Mouse (Mus musculus): ENCODE measurements at regions not wholly inside any gene's neighbourhood (a gene's known extent, or its start where the extent isn't known, plus 50 kb on each side); places are given as distances from the start of the nearest gene placed in this dataset.
A peak's percentile ranks its signal among the peaks of the same experiment; 100 is the strongest.

DNA sequence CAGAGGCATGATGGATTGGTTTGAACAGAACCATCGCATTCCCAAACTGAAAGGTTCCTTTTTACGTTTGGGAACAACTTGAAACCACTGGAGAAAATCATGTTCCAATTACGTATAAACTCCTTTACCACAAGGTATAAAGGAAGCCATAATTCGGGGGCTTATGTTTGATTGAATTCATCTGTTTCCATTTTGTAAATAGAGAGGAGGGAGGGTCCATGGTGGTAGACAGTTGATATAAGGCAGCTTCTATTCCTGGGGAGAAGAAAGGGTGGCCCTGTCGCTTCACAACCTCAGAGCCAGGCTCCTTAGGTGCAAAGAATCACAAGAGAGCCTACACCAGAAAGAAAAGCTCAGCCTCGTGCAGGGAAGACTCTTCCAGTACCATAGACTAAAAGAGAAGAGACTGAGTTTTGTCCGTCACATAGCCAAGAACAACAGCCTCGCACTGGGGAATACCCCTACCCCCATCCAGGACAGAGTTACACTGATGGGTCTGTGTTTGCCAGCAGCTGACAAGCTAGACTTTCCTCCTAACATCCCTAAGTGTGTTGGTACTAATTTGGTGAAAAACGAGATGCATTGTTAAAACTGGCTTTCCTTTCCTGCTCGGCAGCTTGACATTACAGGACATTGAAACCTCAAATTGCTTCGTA, 125.6 kb upstream of the Bmper start:
- H3K4me1 ChIP-seq (replicated peaks; ENCODE audit: insufficient read depth, low read length): no peaks in the 10 kb centered on the region
- no peak overlapping the region for H3K4me3 ChIP-seq (replicated peaks; ENCODE audit: low read depth, low read length)
- no peaks in the 10 kb centered on the region for H3K27me3 ChIP-seq (ENCODE audit: insufficient read depth, low read length)
- no peak for TF ChIP-seq CTCF (IDR thresholded peaks at IDR 0.05; ENCODE audit: low read depth)
- ATAC-seq (replicated peaks; ENCODE audit: low FRiP score, low read depth) (no peak), DNase-seq (ENCODE audit: low spot score) (no peak)
- H3K9me3 ChIP-seq (replicated peaks; ENCODE audit: low read length): no peaks in the 10 kb centered on the region
- no peak overlapping the region for H3K9ac ChIP-seq (ENCODE audit: low read depth, low read length)
- no peaks in the 10 kb centered on the region for H3K36me3 ChIP-seq (ENCODE audit: insufficient read depth, low read length)
- no peak overlapping the region for H3K4me2 ChIP-seq (ENCODE audit: low read length)
- H3K27ac ChIP-seq: no peak overlapping the region
- 54% methylated on average over 11 of the region's 11 CpGs for WGBS

DNA sequence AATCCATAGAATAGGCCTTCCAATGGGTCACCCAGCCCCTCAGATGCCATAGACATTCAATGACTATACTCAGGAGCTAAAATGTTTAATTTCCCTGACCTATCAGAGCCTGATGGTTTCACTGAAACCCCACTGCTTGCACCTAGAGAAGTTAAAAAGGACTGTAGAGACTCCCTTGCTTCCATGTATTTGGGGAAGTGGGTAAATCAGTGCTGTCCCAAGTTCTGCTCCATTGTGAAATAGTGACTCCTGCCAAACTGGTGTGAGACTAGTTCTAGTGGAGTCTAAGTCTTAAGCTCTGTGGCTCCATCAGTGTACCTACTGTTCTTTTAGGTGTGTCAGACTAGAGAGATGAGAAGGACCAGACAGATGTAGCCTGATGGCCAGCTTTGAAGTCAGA, 121.3 kb upstream of the Bmper start:
- no peak overlapping the region for H3K27ac ChIP-seq
- no peaks in the 10 kb centered on the region for H3K4me1 ChIP-seq (replicated peaks; ENCODE audit: insufficient read depth, low read length)
- H3K9me3 ChIP-seq (replicated peaks; ENCODE audit: low read length): no peaks in the 10 kb centered on the region
- no peaks in the 10 kb centered on the region for H3K27me3 ChIP-seq (ENCODE audit: insufficient read depth, low read length)
- no peak overlapping the region for H3K4me2 ChIP-seq (ENCODE audit: low read length)
- no peaks in the 10 kb centered on the region for H3K36me3 ChIP-seq (ENCODE audit: insufficient read depth, low read length)
- H3K9ac ChIP-seq (ENCODE audit: low read depth, low read length): no peak overlapping the region
- ATAC-seq (replicated peaks; ENCODE audit: low FRiP score, low read depth): no peak
- no peak overlapping the region for H3K4me3 ChIP-seq (replicated peaks; ENCODE audit: low read depth, low read length)
- DNase-seq (ENCODE audit: low spot score): no peak
- no peak for TF ChIP-seq CTCF (IDR thresholded peaks at IDR 0.05; ENCODE audit: low read depth)

GRCm38 (mm10) chr9:23101990-23102796, 120.7 kb upstream of the Bmper start:
- no peak overlapping the region for H3K9ac ChIP-seq (ENCODE audit: low read depth, low read length)
- WGBS: 45% methylated on average over 9 of the region's 9 CpGs
- no peak overlapping the region for H3K27ac ChIP-seq
- no peak for TF ChIP-seq CTCF (IDR thresholded peaks at IDR 0.05; ENCODE audit: low read depth)
- H3K4me2 ChIP-seq (ENCODE audit: low read length): no peak overlapping the region
- DNase-seq (ENCODE audit: low spot score) (peak; percentile 26), ATAC-seq (replicated peaks; ENCODE audit: low FRiP score, low read depth) (no peak)
- H3K36me3 ChIP-seq (ENCODE audit: insufficient read depth, low read length): no peaks in the 10 kb centered on the region
- H3K9me3 ChIP-seq (replicated peaks; ENCODE audit: low read length): no peaks in the 10 kb centered on the region
- no peaks in the 10 kb centered on the region for H3K27me3 ChIP-seq (ENCODE audit: insufficient read depth, low read length)
- H3K4me1 ChIP-seq (replicated peaks; ENCODE audit: insufficient read depth, low read length): no peaks in the 10 kb centered on the region
- H3K4me3 ChIP-seq (replicated peaks; ENCODE audit: low read depth, low read length): no peak overlapping the region

GRCm38 (mm10) chr9:23111500-23111899, 111.4 kb upstream of the Bmper start:
- no peak for ATAC-seq (replicated peaks; ENCODE audit: low FRiP score, low read depth)
- Histone ChIP-seq H3K27ac (no peak overlapping the region), H3K4me3 (replicated peaks; ENCODE audit: low read depth, low read length) (no peak overlapping the region), H3K36me3 (ENCODE audit: insufficient read depth, low read length) (no peaks in the 10 kb centered on the region), H3K27me3 (ENCODE audit: insufficient read depth, low read length) (0 out of 2 replicates have a peak, but pooled peaks cover 2% of the 10 kb centered on the region), H3K4me2 (ENCODE audit: low read length) (no peak overlapping the region), H3K4me1 (replicated peaks; ENCODE audit: insufficient read depth, low read length) (no peaks in the 10 kb centered on the region), H3K9me3 (replicated peaks; ENCODE audit: low read length) (no peaks in the 10 kb centered on the region), H3K9ac (ENCODE audit: low read depth, low read length) (no peak overlapping the region)
- TF ChIP-seq CTCF (IDR thresholded peaks at IDR 0.05; ENCODE audit: low read depth): no peak
- WGBS: 67% methylated on average over 6 of the region's 6 CpGs
- no peak for DNase-seq (ENCODE audit: low spot score)

DNA sequence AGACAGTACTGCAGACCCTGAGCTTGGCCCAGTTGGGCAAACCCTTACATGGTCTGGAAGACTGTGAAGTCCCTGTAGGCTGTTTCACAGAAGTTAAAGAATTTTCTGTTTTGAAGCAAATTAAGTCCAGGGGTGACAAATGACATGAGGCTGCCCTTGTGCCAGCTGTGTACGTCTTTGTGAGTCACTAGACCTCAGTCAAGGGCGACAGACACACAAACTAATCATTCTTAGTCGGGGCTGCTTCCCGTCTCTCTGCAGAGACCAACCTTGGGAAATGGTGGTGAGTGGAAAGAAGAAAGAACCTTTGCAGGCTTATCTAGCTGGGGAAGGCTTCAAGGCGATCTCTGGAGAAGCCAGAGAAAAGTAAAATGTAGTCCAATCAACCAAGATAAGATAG, 107.8 kb upstream of the Bmper start:
- DNase-seq (ENCODE audit: low spot score): no peak

GRCm38 (mm10) chr9:23115540-23115939, 107.3 kb upstream of the Bmper start:
- Histone ChIP-seq H3K36me3 (ENCODE audit: insufficient read depth, low read length) (no peaks in the 10 kb centered on the region), H3K4me2 (ENCODE audit: low read length) (no peak overlapping the region), H3K27ac (no peak overlapping the region), H3K9me3 (replicated peaks; ENCODE audit: low read length) (no peaks in the 10 kb centered on the region), H3K4me3 (replicated peaks; ENCODE audit: low read depth, low read length) (no peak overlapping the region), H3K4me1 (replicated peaks; ENCODE audit: insufficient read depth, low read length) (no peaks in the 10 kb centered on the region), H3K27me3 (ENCODE audit: insufficient read depth, low read length) (0 out of 2 replicates have a peak, but pooled peaks cover 2% of the 10 kb centered on the region), H3K9ac (ENCODE audit: low read depth, low read length) (no peak overlapping the region)
- no peak for TF ChIP-seq CTCF (IDR thresholded peaks at IDR 0.05; ENCODE audit: low read depth)
- no peak for ATAC-seq (replicated peaks; ENCODE audit: low FRiP score, low read depth)
- WGBS: 84% methylated on average over 5 of the region's 5 CpGs
- no peak for DNase-seq (ENCODE audit: low spot score)

More for the DNA sequence above, 107.8 kb upstream of the Bmper start:
- Histone ChIP-seq H3K27me3 (ENCODE audit: insufficient read depth, low read length) (0 out of 2 replicates have a peak, but pooled peaks cover 2% of the 10 kb centered on the region), H3K27ac (no peak overlapping the region), H3K4me3 (replicated peaks; ENCODE audit: low read depth, low read length) (no peak overlapping the region), H3K9me3 (replicated peaks; ENCODE audit: low read length) (no peaks in the 10 kb centered on the region), H3K9ac (ENCODE audit: low read depth, low read length) (no peak overlapping the region), H3K4me1 (replicated peaks; ENCODE audit: insufficient read depth, low read length) (no peaks in the 10 kb centered on the region), H3K36me3 (ENCODE audit: insufficient read depth, low read length) (no peaks in the 10 kb centered on the region), H3K4me2 (ENCODE audit: low read length) (no peak overlapping the region)
- ATAC-seq (replicated peaks; ENCODE audit: low FRiP score, low read depth): no peak
- 66% methylated on average over 5 of the region's 5 CpGs for WGBS
- TF ChIP-seq CTCF (IDR thresholded peaks at IDR 0.05; ENCODE audit: low read depth): no peak

Data from kidney, postnatal 0 days (tissue).